Mouse (Mus musculus): ENCODE measurements around the gene Bok. TPM values are rescaled to one million over a fixed set of nuclear protein-coding genes. Genes with fewer than 3 reads are reported as not detected.

Gene Bok
- total and polyA plus RNA-seq, 2 experiments from 2014 or later: 95.4 to 108 TPM

DNA sequence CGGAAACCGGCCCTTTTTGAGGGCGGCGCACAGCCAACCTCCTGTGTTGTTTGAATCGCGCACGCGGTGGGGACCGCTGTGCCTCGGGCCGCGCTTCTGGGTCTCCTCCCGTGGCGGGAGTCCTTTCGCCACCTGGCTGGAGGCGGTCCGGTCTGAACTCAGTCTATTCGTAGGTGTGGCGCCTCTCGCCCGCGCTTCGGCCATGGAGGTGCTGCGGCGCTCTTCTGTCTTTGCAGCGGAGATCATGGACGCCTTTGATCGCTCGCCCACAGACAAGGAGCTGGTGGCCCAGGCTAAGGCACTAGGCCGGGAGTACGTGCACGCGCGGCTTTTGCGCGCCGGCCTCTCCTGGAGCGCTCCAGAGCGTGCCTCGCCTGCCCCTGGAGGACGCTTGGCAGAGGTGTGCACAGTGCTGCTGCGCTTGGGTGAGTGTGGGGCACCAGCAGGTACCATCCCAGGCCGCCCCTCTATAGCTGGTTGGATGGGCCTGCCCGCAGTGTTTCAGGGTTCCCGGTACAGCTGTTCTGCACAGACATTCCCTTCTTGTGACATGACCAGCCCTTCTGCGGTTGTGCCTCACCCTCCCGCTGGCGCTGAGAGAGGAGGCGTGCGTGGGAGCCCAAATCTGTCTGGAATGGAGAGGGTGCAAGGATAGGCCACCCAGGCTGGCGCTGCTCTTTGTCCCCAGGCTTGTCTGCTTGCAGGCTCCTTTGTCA lies 943 bp downstream of the Bok start:
- peak; percentile 74 for TF ChIP-seq CTCF (IDR thresholded peaks at IDR 0.05)
- peak; percentile 92 for ATAC-seq (ENCODE audit: low FRiP score)
- H3K4me2 ChIP-seq (ENCODE audit: low read depth, low read length, poor library complexity, severe bottlenecking): peak overlapping the region; percentile 84
- H3K27ac ChIP-seq (ENCODE audit: low read depth, low read length): peak overlapping the region; percentile 87
- H3K4me3 ChIP-seq (ENCODE audit: low read depth, low read length): peak overlapping the region; percentile 63
- H3K27me3 ChIP-seq (ENCODE audit: insufficient read depth, low read length): no peaks in the 10 kb centered on the region
- no peaks in the 10 kb centered on the region for H3K9me3 ChIP-seq (ENCODE audit: low read length)
- 2% methylated on average over 51 of the region's 51 CpGs for WGBS
- DNase-seq (ENCODE audit: low spot score): peak; percentile 81
- peaks cover 3% of the 10 kb centered on the region; the same call in 1 of the 2 replicates for H3K4me1 ChIP-seq (ENCODE audit: insufficient read depth, low read length)
- H3K9ac ChIP-seq (replicated peaks; ENCODE audit: low read length, poor library complexity, severe bottlenecking): peak overlapping the region; percentile 82
- H3K36me3 ChIP-seq (ENCODE audit: insufficient read depth, low read length): peaks cover 6% of the 10 kb centered on the region; the same call in 1 of the 2 replicates

DNA sequence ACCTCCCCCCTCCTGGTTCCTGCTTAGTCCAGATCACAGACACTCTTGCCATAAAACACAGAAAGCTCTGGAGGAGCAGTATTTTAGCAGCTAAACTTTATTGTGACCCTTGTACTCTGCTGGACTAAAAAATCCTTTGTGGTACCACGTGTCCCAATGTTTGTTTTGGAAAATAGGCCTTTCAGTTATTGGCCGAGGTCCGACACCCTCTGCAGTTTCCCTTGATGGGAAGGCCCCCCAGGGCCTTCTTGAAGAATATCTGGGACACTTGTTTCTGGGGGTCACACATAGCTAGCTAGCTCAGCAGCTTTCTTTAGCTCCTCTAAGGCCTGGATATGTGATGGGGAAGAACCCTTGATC lies 1.5 kb downstream of the Bok start:
- no peak for TF ChIP-seq CTCF (IDR thresholded peaks at IDR 0.05)
- H3K4me2 ChIP-seq (ENCODE audit: low read depth, low read length, poor library complexity, severe bottlenecking): peak overlapping the region; percentile 84
- 24% methylated on average over 3 of the region's 3 CpGs for WGBS
- ATAC-seq (ENCODE audit: low FRiP score) (no peak), DNase-seq (ENCODE audit: low spot score) (no peak)
- H3K9ac ChIP-seq (replicated peaks; ENCODE audit: low read length, poor library complexity, severe bottlenecking): peak overlapping the region; percentile 82
- H3K27me3 ChIP-seq (ENCODE audit: insufficient read depth, low read length): no peaks in the 10 kb centered on the region
- peak overlapping the region; percentile 87 for H3K27ac ChIP-seq (ENCODE audit: low read depth, low read length)
- H3K36me3 ChIP-seq (ENCODE audit: insufficient read depth, low read length): peaks cover 11% of the 10 kb centered on the region; the same call in 1 of the 2 replicates
- H3K4me1 ChIP-seq (ENCODE audit: insufficient read depth, low read length): peaks cover 3% of the 10 kb centered on the region; the same call in 1 of the 2 replicates
- H3K9me3 ChIP-seq (ENCODE audit: low read length): no peaks in the 10 kb centered on the region
- peak overlapping the region; percentile 63 for H3K4me3 ChIP-seq (ENCODE audit: low read depth, low read length)

DNA sequence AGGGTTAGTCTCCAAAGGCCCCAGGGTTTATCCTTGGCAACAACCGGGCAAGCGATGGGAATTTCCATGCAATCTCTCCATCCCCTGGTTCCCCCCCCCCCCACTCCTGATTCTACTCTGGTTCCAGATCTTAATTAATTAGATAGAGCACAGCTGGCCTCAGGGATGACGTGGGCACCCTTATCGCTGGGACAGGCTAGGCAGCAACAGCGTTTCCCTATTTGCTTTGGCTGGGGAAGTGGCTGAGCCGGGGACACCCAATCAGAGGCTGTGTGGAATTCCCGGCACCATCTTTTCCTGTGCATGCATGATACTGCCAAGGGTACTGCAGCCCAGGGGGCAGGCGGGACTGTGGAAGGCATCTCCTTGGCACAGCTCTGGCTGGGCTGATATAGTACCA lies 2.7 kb downstream of the Bok start:
- Histone ChIP-seq H3K9me3 (ENCODE audit: low read length) (no peaks in the 10 kb centered on the region), H3K4me3 (ENCODE audit: low read depth, low read length) (no peak overlapping the region), H3K9ac (replicated peaks; ENCODE audit: low read length, poor library complexity, severe bottlenecking) (no peak overlapping the region), H3K4me2 (ENCODE audit: low read depth, low read length, poor library complexity, severe bottlenecking) (no peak overlapping the region), H3K27ac (ENCODE audit: low read depth, low read length) (no peak overlapping the region), H3K27me3 (ENCODE audit: insufficient read depth, low read length) (no peaks in the 10 kb centered on the region), H3K36me3 (ENCODE audit: insufficient read depth, low read length) (peaks cover 12% of the 10 kb centered on the region; the same call in 1 of the 2 replicates), H3K4me1 (ENCODE audit: insufficient read depth, low read length) (peaks cover 3% of the 10 kb centered on the region; the same call in 1 of the 2 replicates)
- 69% methylated on average over 8 of the region's 8 CpGs for WGBS
- no peak for DNase-seq (ENCODE audit: low spot score)
- ATAC-seq (ENCODE audit: low FRiP score): no peak
- TF ChIP-seq CTCF (IDR thresholded peaks at IDR 0.05): no peak

DNA sequence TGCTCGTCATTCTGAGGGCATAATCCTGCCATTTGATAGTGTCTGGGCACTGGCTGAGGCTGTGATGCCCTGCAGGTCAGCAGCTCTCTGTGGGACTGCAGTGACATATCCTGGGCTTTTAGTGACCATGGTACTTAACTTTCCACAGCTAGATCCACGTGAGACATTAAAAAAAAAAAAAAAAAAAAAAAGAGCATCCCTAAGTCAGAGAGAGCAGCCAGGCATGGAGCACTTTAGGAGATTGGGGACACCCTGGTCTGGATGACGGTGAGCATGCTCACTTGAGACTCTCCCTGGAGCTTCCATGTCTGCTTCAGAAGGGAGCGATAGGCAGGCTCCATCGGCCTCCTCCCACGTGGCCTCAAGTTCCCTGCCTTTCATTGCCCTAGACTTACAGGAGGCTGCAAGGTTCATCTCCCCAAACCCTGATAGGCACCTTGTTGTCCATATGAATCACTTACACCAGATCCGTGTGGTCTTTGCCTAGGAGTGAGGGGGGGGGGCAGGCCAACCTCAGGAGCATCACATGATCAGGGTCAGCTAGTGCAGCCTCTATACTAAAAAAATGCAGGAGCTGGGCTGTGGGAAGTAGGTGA lies 4.5 kb downstream of the Bok start:
- no peak for DNase-seq (ENCODE audit: low spot score)
- Histone ChIP-seq H3K9ac (replicated peaks; ENCODE audit: low read length, poor library complexity, severe bottlenecking) (no peak overlapping the region), H3K4me3 (ENCODE audit: low read depth, low read length) (no peak overlapping the region), H3K36me3 (ENCODE audit: insufficient read depth, low read length) (peaks cover 14% of the 10 kb centered on the region), H3K27ac (ENCODE audit: low read depth, low read length) (no peak overlapping the region), H3K4me2 (ENCODE audit: low read depth, low read length, poor library complexity, severe bottlenecking) (no peak overlapping the region), H3K4me1 (ENCODE audit: insufficient read depth, low read length) (peaks cover 3% of the 10 kb centered on the region; the same call in 1 of the 2 replicates), H3K9me3 (ENCODE audit: low read length) (no peaks in the 10 kb centered on the region), H3K27me3 (ENCODE audit: insufficient read depth, low read length) (no peaks in the 10 kb centered on the region)
- 79% methylated on average over 7 of the region's 7 CpGs for WGBS
- TF ChIP-seq CTCF (IDR thresholded peaks at IDR 0.05): no peak
- no peak for ATAC-seq (ENCODE audit: low FRiP score)

DNA sequence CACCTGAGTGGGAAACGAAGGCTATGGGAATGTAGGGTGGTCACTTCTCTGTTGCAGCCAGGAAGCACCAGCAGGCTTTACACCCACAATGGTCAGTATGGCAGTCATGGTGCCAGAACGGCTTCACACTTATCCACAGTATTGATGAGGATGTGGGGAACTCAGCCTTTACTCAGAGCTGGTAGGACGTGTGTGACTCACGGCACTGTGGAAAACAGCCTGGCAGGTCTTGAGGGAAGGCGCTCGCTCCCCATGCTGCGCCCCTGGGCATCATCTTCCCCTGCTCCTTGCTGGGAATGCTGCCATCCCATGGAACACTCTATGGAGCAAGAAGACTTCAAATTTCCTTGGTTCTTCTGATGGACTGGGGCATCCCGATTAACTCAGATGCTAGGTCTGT lies 5.6 kb downstream of the Bok start:
- no peak for DNase-seq (ENCODE audit: low spot score)
- no peak for ATAC-seq (ENCODE audit: low FRiP score)
- 94% methylated on average over 8 of the region's 8 CpGs for WGBS

DNA sequence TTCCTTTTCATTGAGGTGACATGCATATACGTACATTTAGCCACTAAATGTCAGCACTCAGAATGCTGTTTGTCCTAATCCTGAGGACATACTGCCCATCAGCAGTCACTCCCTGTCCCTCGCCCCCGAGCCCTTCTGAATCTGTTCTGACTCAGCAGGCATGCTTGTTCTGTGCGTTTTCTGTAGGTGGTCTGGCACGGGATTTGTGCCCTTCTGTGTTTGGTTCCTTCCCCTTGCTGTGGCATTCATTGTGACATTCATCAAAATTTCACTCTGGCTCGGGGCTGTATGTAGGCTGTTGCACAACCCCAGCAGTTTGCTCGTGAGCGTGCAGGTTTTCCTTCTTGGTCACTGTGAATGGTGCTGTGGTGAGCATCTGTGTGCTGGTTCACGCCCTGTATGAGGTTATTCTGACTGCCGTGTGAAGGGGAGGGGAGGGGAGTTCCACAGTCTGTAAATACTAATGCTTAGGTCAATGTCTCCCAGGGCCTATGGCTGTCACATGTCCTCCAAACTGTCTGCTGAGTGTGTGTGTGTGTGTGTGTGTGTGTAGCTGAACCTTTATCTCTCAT lies 6.4 kb downstream of the Bok start:
- DNase-seq (ENCODE audit: low spot score) (no peak), ATAC-seq (ENCODE audit: low FRiP score) (no peak)
- 67% methylated on average over 10 of the region's 10 CpGs for WGBS

More for the DNA sequence above, 5.6 kb downstream of the Bok start:
- Histone ChIP-seq H3K9ac (replicated peaks; ENCODE audit: low read length, poor library complexity, severe bottlenecking) (no peak overlapping the region), H3K36me3 (ENCODE audit: insufficient read depth, low read length) (peaks cover 16% of the 10 kb centered on the region), H3K4me2 (ENCODE audit: low read depth, low read length, poor library complexity, severe bottlenecking) (no peak overlapping the region), H3K27me3 (ENCODE audit: insufficient read depth, low read length) (no peaks in the 10 kb centered on the region), H3K4me3 (ENCODE audit: low read depth, low read length) (no peak overlapping the region), H3K9me3 (ENCODE audit: low read length) (no peaks in the 10 kb centered on the region), H3K4me1 (ENCODE audit: insufficient read depth, low read length) (peaks cover 3% of the 10 kb centered on the region; the same call in 1 of the 2 replicates), H3K27ac (ENCODE audit: low read depth, low read length) (no peak overlapping the region)
- TF ChIP-seq CTCF (IDR thresholded peaks at IDR 0.05): no peak

More for the DNA sequence above, 6.4 kb downstream of the Bok start:
- no peak for TF ChIP-seq CTCF (IDR thresholded peaks at IDR 0.05)
- Histone ChIP-seq H3K4me3 (ENCODE audit: low read depth, low read length) (no peak overlapping the region), H3K27ac (ENCODE audit: low read depth, low read length) (no peak overlapping the region), H3K9ac (replicated peaks; ENCODE audit: low read length, poor library complexity, severe bottlenecking) (no peak overlapping the region), H3K27me3 (ENCODE audit: insufficient read depth, low read length) (no peaks in the 10 kb centered on the region), H3K36me3 (ENCODE audit: insufficient read depth, low read length) (peaks cover 16% of the 10 kb centered on the region), H3K9me3 (ENCODE audit: low read length) (no peaks in the 10 kb centered on the region), H3K4me1 (ENCODE audit: insufficient read depth, low read length) (peaks cover 3% of the 10 kb centered on the region; the same call in 1 of the 2 replicates), H3K4me2 (ENCODE audit: low read depth, low read length, poor library complexity, severe bottlenecking) (no peak overlapping the region)
